Mouse (Mus musculus) ovary, postnatal 14 days (tissue): Measurements from ENCODE around the gene Itpr3.

Experiments used
- DNase-seq: peaks from one replicate; pipeline ENCODE4 v3.0.0; 2022; ENCODE audit warnings: low spot score

Gene Itpr3

GRCm38 (mm10) chr17:27071630-27072029 lies 14.5 kb downstream of the Itpr3 start:
- no peak for DNase-seq

- no peak for DNase-seq
Observed at GRCm38 (mm10) chr17:27072363-27072762, 15.3 kb downstream of the Itpr3 start.

GRCm38 (mm10) chr17:27073126-27073525 lies 16.0 kb downstream of the Itpr3 start:
- DNase-seq: no peak

GRCm38 (mm10) chr17:27073778-27074177 lies 16.7 kb downstream of the Itpr3 start:
- no peak for DNase-seq

- DNase-seq: no peak
Observed at GRCm38 (mm10) chr17:27074236-27074635, 17.1 kb downstream of the Itpr3 start.

- DNase-seq: no peak
Observed at GRCm38 (mm10) chr17:27074849-27075745, 18.0 kb downstream of the Itpr3 start.

- DNase-seq: no peak
Observed at GRCm38 (mm10) chr17:27077133-27077532, 20.0 kb downstream of the Itpr3 start.

GRCm38 (mm10) chr17:27077920-27078319 lies 20.8 kb downstream of the Itpr3 start:
- no peak for DNase-seq

- no peak for DNase-seq
Observed at GRCm38 (mm10) chr17:27078499-27078898, 21.4 kb downstream of the Itpr3 start.

- DNase-seq: no peak
Observed at GRCm38 (mm10) chr17:27081868-27082267, 24.8 kb downstream of the Itpr3 start.

- no peak for DNase-seq
Observed at GRCm38 (mm10) chr17:27082796-27083195, 25.7 kb downstream of the Itpr3 start.

GRCm38 (mm10) chr17:27083601-27084000 lies 26.5 kb downstream of the Itpr3 start:
- DNase-seq: no peak

- DNase-seq: peak; percentile 49
Observed at GRCm38 (mm10) chr17:27085676-27086075, 28.6 kb downstream of the Itpr3 start.

- no peak for DNase-seq
Observed at GRCm38 (mm10) chr17:27087426-27087825, 30.3 kb downstream of the Itpr3 start.

GRCm38 (mm10) chr17:27090068-27090467 lies 33.0 kb downstream of the Itpr3 start:
- no peak for DNase-seq

GRCm38 (mm10) chr17:27095690-27096089 lies 38.6 kb downstream of the Itpr3 start:
- DNase-seq: peak; percentile 49

GRCm38 (mm10) chr17:27101675-27102074 lies 44.6 kb downstream of the Itpr3 start:
- no peak for DNase-seq

GRCm38 (mm10) chr17:27105698-27106470 lies 48.8 kb downstream of the Itpr3 start:
- DNase-seq: no peak

GRCm38 (mm10) chr17:27106745-27107144 lies 49.6 kb downstream of the Itpr3 start:
- no peak for DNase-seq

GRCm38 (mm10) chr17:27107936-27108335 lies 50.8 kb downstream of the Itpr3 start:
- no peak for DNase-seq

- DNase-seq: no peak
Observed at GRCm38 (mm10) chr17:27110072-27110471, 53.0 kb downstream of the Itpr3 start.

GRCm38 (mm10) chr17:27118676-27119539 lies 61.8 kb downstream of the Itpr3 start:
- no peak for DNase-seq
